Mouse (Mus musculus) CD8-positive naive resting alpha-beta T cell, adult 57 days (primary cell): ENCODE measurements around the gene Nsun2. TPM values are rescaled to one million over a fixed set of nuclear protein-coding genes. Genes with fewer than 3 reads are reported as not detected.

Experiments
- total RNA-seq: library from RNA; stranded (reverse); gene quantifications from one replicate; pipeline ENCODE4 v1.2.4, GENCODE M21; 2023

The Nsun2 gene
- 111 TPM for total RNA-seq

GRCm38 (mm10) chr13:69533405-69534333 lies at the start of gene Nsun2:
TSS of gene Nsun2 (plus strand) at chr13:69533746.

DNA sequence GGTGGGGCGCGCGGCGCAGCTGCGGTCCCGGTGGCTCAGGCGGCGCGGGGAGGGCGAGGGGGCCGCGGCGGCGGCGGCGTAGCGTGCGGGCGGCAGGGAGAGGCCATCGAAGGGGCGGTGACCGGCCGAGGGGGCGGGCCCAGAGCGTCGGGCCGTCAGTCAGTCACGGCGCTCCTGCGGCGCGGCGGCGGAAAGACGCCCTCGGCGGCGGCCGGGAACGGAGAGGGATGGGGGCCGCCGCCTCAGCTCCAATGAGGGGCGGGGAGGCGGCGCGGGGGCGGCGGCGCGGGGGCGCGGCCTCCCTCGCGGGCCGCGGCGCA lies 748 bp downstream of the Nsun2 start, which contains the start of gene Tent4a:
Gene Tent4a, minus strand, starts transcription at position 284 of the 320 bp plus-strand sequence.

GRCm38 (mm10) chr13:69611398-69612174 lies 78.0 kb downstream of the Nsun2 start, which contains the start of gene Srd5a1:
TSS of gene Srd5a1 (minus strand) at chr13:69611442.

Other genes with a start within 250 kb of the Nsun2 start
- gene Tent4a, start 871 bp downstream of the Nsun2 start, total RNA-seq, result 20.5 TPM
- gene Srd5a1, start 77.7 kb downstream of the Nsun2 start, total RNA-seq, result not detected
- not detected for gene Ube2ql1, start 206.1 kb downstream of the Nsun2 start, total RNA-seq